Mouse (Mus musculus): ENCODE data around the gene Akr1b8.

Gene Akr1b8

GRCm38 (mm10) chr6:34353658-34354353 lies at the start of gene Akr1b8:
TSS of gene Akr1b8 (plus strand) at chr6:34354119.
- TF ChIP-seq POU5F1 (IDR thresholded peaks at IDR 0.05; ENCODE audit: borderline replicate concordance, low read length) (no peak), NANOG (IDR thresholded peaks at IDR 0.05; ENCODE audit: borderline replicate concordance, low read length) (no peak), CTCF (conservative IDR thresholded peaks at IDR 0.05; ENCODE audit: low read length) (no peak)
- H3K27me3 ChIP-seq (ENCODE audit: insufficient read depth, low read length): peaks cover 9% of the 10 kb centered on the region; the same call in 1 of the 2 replicates
- H3K36me3 ChIP-seq (ENCODE audit: insufficient read depth, low read length): no peaks in the 10 kb centered on the region
- H3K4me1 ChIP-seq (replicated peaks; ENCODE audit: low read depth, low read length): peaks cover 34% of the 10 kb centered on the region
- H3K4me3 ChIP-seq (replicated peaks; ENCODE audit: low read length): no peak within 1 kb of the TSS; the same call in none of the 2 replicates
- H3K9me3 ChIP-seq (ENCODE audit: low read length): peaks cover 18% of the 10 kb centered on the region

DNA sequence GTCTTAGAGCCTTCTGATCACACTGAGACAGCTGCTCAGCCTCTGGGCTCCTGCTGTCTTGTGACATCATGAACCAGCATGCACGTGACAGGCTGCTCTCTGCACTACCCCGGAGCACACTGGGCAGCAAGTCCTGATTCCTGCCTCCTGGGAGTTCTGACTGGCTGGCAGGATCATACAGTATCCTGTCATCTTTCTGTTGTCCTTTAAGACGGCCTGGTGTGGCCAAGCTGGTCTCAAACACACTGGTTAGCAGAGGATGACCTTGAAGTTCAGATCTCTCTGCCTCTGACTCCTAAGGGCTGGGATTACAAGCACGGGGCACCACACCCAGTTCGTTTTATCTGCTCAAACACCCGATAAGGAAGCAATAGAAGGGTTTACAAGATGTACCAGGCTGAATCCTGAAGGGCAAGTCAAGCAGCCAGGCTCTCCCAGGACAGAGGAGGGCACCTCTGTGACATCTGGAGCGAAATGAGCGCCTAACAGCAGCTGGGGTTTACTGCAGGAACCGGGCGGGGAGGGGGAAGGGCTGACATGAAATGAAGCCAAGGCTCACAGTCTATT lies 49.2 kb upstream of the Akr1b8 start:
- no peaks in the 10 kb centered on the region for H3K27me3 ChIP-seq (ENCODE audit: insufficient read depth, low read length)
- H3K4me3 ChIP-seq (replicated peaks; ENCODE audit: low read length): no peak overlapping the region
- H3K9me3 ChIP-seq (ENCODE audit: low read length): no peaks in the 10 kb centered on the region
- peaks cover 33% of the 10 kb centered on the region for H3K4me1 ChIP-seq (replicated peaks; ENCODE audit: low read depth, low read length)
- H3K36me3 ChIP-seq (ENCODE audit: insufficient read depth, low read length): peaks cover 77% of the 10 kb centered on the region
- TF ChIP-seq CTCF (conservative IDR thresholded peaks at IDR 0.05; ENCODE audit: low read length) (no peak), NANOG (IDR thresholded peaks at IDR 0.05; ENCODE audit: borderline replicate concordance, low read length) (no peak), POU5F1 (IDR thresholded peaks at IDR 0.05; ENCODE audit: borderline replicate concordance, low read length) (no peak)

DNA sequence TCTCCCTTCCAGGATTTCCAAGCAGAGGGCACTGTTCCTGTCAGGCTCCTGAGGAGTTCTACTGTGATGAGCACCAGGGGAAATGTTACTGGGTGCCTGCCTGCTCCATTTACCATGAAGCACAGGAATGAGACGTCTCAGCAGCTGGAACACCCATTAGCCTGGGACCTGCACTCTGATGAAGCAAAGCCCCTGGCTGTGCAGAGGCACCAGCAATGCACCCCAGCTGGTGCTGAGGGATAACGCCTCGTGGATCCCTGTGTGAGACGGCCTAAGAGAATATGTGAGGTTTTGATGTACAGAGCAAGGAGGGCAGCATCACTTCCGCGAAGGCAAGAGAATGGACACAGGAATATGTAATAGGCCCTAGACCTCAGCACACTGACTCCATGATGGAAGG lies 47.1 kb upstream of the Akr1b8 start:
- TF ChIP-seq POU5F1 (IDR thresholded peaks at IDR 0.05; ENCODE audit: borderline replicate concordance, low read length): no peak
- no peak for TF ChIP-seq NANOG (IDR thresholded peaks at IDR 0.05; ENCODE audit: borderline replicate concordance, low read length)
- TF ChIP-seq CTCF (conservative IDR thresholded peaks at IDR 0.05; ENCODE audit: low read length): no peak
- H3K9me3 ChIP-seq (ENCODE audit: low read length): no peaks in the 10 kb centered on the region
- peaks cover 33% of the 10 kb centered on the region for H3K4me1 ChIP-seq (replicated peaks; ENCODE audit: low read depth, low read length)
- peaks cover 92% of the 10 kb centered on the region for H3K36me3 ChIP-seq (ENCODE audit: insufficient read depth, low read length)
- no peak overlapping the region for H3K4me3 ChIP-seq (replicated peaks; ENCODE audit: low read length)
- H3K27me3 ChIP-seq (ENCODE audit: insufficient read depth, low read length): no peaks in the 10 kb centered on the region

DNA sequence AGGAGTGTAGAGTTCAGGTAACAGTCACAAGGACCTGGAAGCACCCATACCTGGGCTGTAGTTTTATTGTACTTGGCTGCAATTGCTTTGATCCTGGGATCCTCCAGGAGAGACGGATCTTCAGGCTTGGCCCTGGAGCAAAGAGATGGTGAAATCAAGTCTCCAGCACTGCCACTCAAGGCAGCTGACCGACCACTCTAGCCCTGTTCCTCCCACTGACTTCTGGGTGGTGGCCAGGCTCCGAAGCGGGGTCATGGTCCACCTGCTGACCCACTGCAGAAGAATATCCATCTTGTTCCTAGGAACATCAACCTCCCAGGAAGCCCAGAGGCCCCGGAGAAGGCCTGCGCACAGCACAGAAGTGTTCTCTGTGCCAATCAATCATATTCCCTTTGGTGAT lies 44.4 kb upstream of the Akr1b8 start:
- TF ChIP-seq CTCF (conservative IDR thresholded peaks at IDR 0.05; ENCODE audit: low read length) (no peak), POU5F1 (IDR thresholded peaks at IDR 0.05; ENCODE audit: borderline replicate concordance, low read length) (no peak), NANOG (IDR thresholded peaks at IDR 0.05; ENCODE audit: borderline replicate concordance, low read length) (no peak)

GRCm38 (mm10) chr6:34310023-34310595 lies 43.8 kb upstream of the Akr1b8 start:
- H3K4me3 ChIP-seq (replicated peaks; ENCODE audit: low read length): no peak overlapping the region
- no peak for TF ChIP-seq NANOG (IDR thresholded peaks at IDR 0.05; ENCODE audit: borderline replicate concordance, low read length)
- no peak for TF ChIP-seq POU5F1 (IDR thresholded peaks at IDR 0.05; ENCODE audit: borderline replicate concordance, low read length)
- TF ChIP-seq CTCF (conservative IDR thresholded peaks at IDR 0.05; ENCODE audit: low read length): no peak
- H3K4me1 ChIP-seq (replicated peaks; ENCODE audit: low read depth, low read length): peaks cover 58% of the 10 kb centered on the region
- H3K9me3 ChIP-seq (ENCODE audit: low read length): no peaks in the 10 kb centered on the region
- peaks cover 99% of the 10 kb centered on the region for H3K36me3 ChIP-seq (ENCODE audit: insufficient read depth, low read length)
- H3K27me3 ChIP-seq (ENCODE audit: insufficient read depth, low read length): no peaks in the 10 kb centered on the region

More for the DNA sequence above, 44.4 kb upstream of the Akr1b8 start:
- H3K36me3 ChIP-seq (ENCODE audit: insufficient read depth, low read length): peaks cover 100% of the 10 kb centered on the region
- H3K4me3 ChIP-seq (replicated peaks; ENCODE audit: low read length): no peak overlapping the region
- peaks cover 58% of the 10 kb centered on the region for H3K4me1 ChIP-seq (replicated peaks; ENCODE audit: low read depth, low read length)
- no peaks in the 10 kb centered on the region for H3K27me3 ChIP-seq (ENCODE audit: insufficient read depth, low read length)
- no peaks in the 10 kb centered on the region for H3K9me3 ChIP-seq (ENCODE audit: low read length)

- no peaks in the 10 kb centered on the region for H3K9me3 ChIP-seq (ENCODE audit: low read length)
- peaks cover 7% of the 10 kb centered on the region for H3K27me3 ChIP-seq (ENCODE audit: insufficient read depth, low read length)
- H3K36me3 ChIP-seq (ENCODE audit: insufficient read depth, low read length): peaks cover 77% of the 10 kb centered on the region
- H3K4me3 ChIP-seq (replicated peaks; ENCODE audit: low read length): peak overlapping the region; percentile 23; the same call in 1 of the 2 replicates
- peaks cover 63% of the 10 kb centered on the region for H3K4me1 ChIP-seq (replicated peaks; ENCODE audit: low read depth, low read length)
- no peak for TF ChIP-seq NANOG (IDR thresholded peaks at IDR 0.05; ENCODE audit: borderline replicate concordance, low read length)
- TF ChIP-seq CTCF (conservative IDR thresholded peaks at IDR 0.05; ENCODE audit: low read length): no peak
- TF ChIP-seq POU5F1 (IDR thresholded peaks at IDR 0.05; ENCODE audit: borderline replicate concordance, low read length): no peak
Observed at GRCm38 (mm10) chr6:34313386-34313785, 40.5 kb upstream of the Akr1b8 start.

- no peak overlapping the region for H3K4me3 ChIP-seq (replicated peaks; ENCODE audit: low read length)
- peaks cover 12% of the 10 kb centered on the region for H3K27me3 ChIP-seq (ENCODE audit: insufficient read depth, low read length)
- peaks cover 58% of the 10 kb centered on the region for H3K4me1 ChIP-seq (replicated peaks; ENCODE audit: low read depth, low read length)
- no peaks in the 10 kb centered on the region for H3K9me3 ChIP-seq (ENCODE audit: low read length)
- TF ChIP-seq CTCF (conservative IDR thresholded peaks at IDR 0.05; ENCODE audit: low read length) (no peak), NANOG (IDR thresholded peaks at IDR 0.05; ENCODE audit: borderline replicate concordance, low read length) (no peak), POU5F1 (IDR thresholded peaks at IDR 0.05; ENCODE audit: borderline replicate concordance, low read length) (no peak)
- peaks cover 72% of the 10 kb centered on the region for H3K36me3 ChIP-seq (ENCODE audit: insufficient read depth, low read length)
Observed at GRCm38 (mm10) chr6:34313921-34314320, 40.0 kb upstream of the Akr1b8 start.

Measured in E14TG2a.4 (cell line).